Mouse (Mus musculus): Measurements from ENCODE around the gene Churc1. TPM values are rescaled to one million over a fixed set of nuclear protein-coding genes. Genes with fewer than 3 reads are reported as not detected.

Gene Churc1
- polyA plus RNA-seq, 1 experiment from 2014 or later, result 131 TPM

DNA sequence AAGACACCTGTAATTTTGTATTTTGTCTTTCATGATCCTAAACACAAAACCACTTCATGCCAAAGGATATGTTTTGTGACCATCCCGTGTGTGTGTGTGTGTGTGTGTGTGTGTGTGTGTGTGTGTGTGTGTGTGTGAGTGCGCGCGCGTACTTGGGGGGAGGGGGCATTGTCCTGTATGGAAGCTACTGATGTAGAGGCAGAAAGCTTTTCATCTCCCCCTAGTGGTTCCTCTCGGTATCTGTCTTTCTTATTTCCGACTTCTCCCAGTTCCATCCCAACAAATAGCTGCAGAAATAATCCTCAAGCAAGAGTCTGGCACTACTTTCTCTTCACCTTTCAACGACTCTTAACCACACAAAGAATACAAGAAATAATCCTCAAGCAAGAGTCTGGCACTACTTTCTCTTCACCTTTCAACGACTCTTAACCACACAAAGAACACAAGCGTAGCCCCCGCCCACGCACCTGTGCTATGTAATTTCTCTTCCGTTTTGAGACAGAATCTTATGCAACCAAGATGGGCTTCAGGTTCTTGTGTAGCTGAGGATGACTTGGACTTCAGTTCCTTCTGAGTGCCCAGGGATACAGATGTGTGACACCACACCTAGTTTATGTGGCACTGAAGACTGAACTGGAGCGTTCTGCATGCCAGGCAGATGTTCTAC lies 12.6 kb upstream of the Churc1 start:
- H3K9me3 ChIP-seq (replicated peaks; ENCODE audit: low read length), result no peaks in the 10 kb centered on the region
- no peaks in the 10 kb centered on the region for H3K4me1 ChIP-seq (replicated peaks; ENCODE audit: insufficient read depth, low read length)
- WGBS, result 50% methylated on average over 12 of the region's 14 CpGs
- no peak overlapping the region for H3K4me2 ChIP-seq (ENCODE audit: low read length)
- no peak for ATAC-seq (replicated peaks; ENCODE audit: low FRiP score, low read depth)
- no peaks in the 10 kb centered on the region for H3K27me3 ChIP-seq (ENCODE audit: insufficient read depth, low read length)
- no peaks in the 10 kb centered on the region for H3K36me3 ChIP-seq (ENCODE audit: insufficient read depth, low read length)
- no peak overlapping the region for H3K27ac ChIP-seq
- TF ChIP-seq CTCF (IDR thresholded peaks at IDR 0.05; ENCODE audit: low read depth), result peak; percentile 69
- H3K4me3 ChIP-seq (replicated peaks; ENCODE audit: low read depth, low read length), result no peak overlapping the region
- H3K9ac ChIP-seq (ENCODE audit: low read depth, low read length), result no peak overlapping the region
- peak; percentile 71 for DNase-seq (ENCODE audit: low spot score)

GRCm38 (mm10) chr12:76765901-76766630 lies 728 bp downstream of the Churc1 start:
- H3K36me3 ChIP-seq (ENCODE audit: insufficient read depth, low read length), result no peaks in the 10 kb centered on the region
- peak; percentile 42; the same call in 1 of the 2 replicates for ATAC-seq (replicated peaks; ENCODE audit: low FRiP score, low read depth)
- H3K27ac ChIP-seq, result peak overlapping the region; percentile 77; the same call in 1 of the 2 replicates
- no peaks in the 10 kb centered on the region for H3K9me3 ChIP-seq (replicated peaks; ENCODE audit: low read length)
- TF ChIP-seq CTCF (IDR thresholded peaks at IDR 0.05; ENCODE audit: low read depth), result no peak
- H3K4me3 ChIP-seq (replicated peaks; ENCODE audit: low read depth, low read length), result peak overlapping the region; percentile 69
- WGBS, result 30% methylated on average over 20 of the region's 20 CpGs
- peak overlapping the region; percentile 82 for H3K9ac ChIP-seq (ENCODE audit: low read depth, low read length)
- H3K4me1 ChIP-seq (replicated peaks; ENCODE audit: insufficient read depth, low read length), result no peaks in the 10 kb centered on the region
- no peak for DNase-seq (ENCODE audit: low spot score)
- no peaks in the 10 kb centered on the region for H3K27me3 ChIP-seq (ENCODE audit: insufficient read depth, low read length)
- peak overlapping the region; percentile 66 for H3K4me2 ChIP-seq (ENCODE audit: low read length)

DNA sequence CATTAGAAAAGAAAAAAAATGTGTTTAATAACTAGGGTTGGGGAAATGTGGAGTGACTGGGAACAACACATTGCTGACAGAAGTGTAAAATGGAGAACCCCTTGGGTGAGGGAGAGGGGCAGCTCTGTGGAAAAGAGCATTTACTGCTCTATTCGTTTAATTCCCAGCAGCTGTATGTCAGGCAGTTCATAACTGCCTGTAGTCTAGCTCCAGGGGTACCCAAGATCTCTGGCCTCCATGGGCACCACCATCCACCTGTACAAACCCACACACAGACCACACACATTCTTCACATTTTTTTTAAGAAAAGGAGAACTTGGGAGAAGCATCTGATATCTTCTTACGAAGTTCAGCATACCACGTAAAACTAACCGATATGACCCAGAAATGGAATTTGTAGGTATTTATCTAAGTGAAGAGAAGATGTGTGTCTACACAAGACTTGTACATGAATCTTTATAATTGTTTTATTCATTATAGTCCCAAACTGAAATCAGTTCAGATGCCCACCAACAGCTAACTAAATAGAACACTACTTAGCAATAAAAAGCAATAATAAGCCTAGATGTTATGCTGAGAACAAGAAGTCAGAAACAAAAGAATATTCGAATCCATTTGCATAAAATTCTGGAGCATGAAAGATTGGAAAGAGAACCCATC lies 5.6 kb downstream of the Churc1 start:
- WGBS, result 86% methylated on average over 5 of the region's 5 CpGs
- Histone ChIP-seq H3K4me3 (replicated peaks; ENCODE audit: low read depth, low read length) (no peak overlapping the region), H3K27me3 (ENCODE audit: insufficient read depth, low read length) (no peaks in the 10 kb centered on the region), H3K36me3 (ENCODE audit: insufficient read depth, low read length) (no peaks in the 10 kb centered on the region), H3K4me1 (replicated peaks; ENCODE audit: insufficient read depth, low read length) (no peaks in the 10 kb centered on the region), H3K4me2 (ENCODE audit: low read length) (no peak overlapping the region), H3K9me3 (replicated peaks; ENCODE audit: low read length) (no peaks in the 10 kb centered on the region), H3K9ac (ENCODE audit: low read depth, low read length) (no peak overlapping the region), H3K27ac (no peak overlapping the region)
- DNase-seq (ENCODE audit: low spot score) (no peak), ATAC-seq (replicated peaks; ENCODE audit: low FRiP score, low read depth) (no peak)
- no peak for TF ChIP-seq CTCF (IDR thresholded peaks at IDR 0.05; ENCODE audit: low read depth)

GRCm38 (mm10) chr12:76771540-76771939 lies 6.2 kb downstream of the Churc1 start:
- Histone ChIP-seq H3K4me2 (ENCODE audit: low read length) (no peak overlapping the region), H3K4me3 (replicated peaks; ENCODE audit: low read depth, low read length) (no peak overlapping the region), H3K27me3 (ENCODE audit: insufficient read depth, low read length) (no peaks in the 10 kb centered on the region), H3K9ac (ENCODE audit: low read depth, low read length) (no peak overlapping the region), H3K36me3 (ENCODE audit: insufficient read depth, low read length) (no peaks in the 10 kb centered on the region), H3K9me3 (replicated peaks; ENCODE audit: low read length) (no peaks in the 10 kb centered on the region), H3K4me1 (replicated peaks; ENCODE audit: insufficient read depth, low read length) (no peaks in the 10 kb centered on the region), H3K27ac (no peak overlapping the region)
- 86% methylated on average over 5 of the region's 5 CpGs for WGBS
- no peak for TF ChIP-seq CTCF (IDR thresholded peaks at IDR 0.05; ENCODE audit: low read depth)
- ATAC-seq (replicated peaks; ENCODE audit: low FRiP score, low read depth) (no peak), DNase-seq (ENCODE audit: low spot score) (no peak)

DNA sequence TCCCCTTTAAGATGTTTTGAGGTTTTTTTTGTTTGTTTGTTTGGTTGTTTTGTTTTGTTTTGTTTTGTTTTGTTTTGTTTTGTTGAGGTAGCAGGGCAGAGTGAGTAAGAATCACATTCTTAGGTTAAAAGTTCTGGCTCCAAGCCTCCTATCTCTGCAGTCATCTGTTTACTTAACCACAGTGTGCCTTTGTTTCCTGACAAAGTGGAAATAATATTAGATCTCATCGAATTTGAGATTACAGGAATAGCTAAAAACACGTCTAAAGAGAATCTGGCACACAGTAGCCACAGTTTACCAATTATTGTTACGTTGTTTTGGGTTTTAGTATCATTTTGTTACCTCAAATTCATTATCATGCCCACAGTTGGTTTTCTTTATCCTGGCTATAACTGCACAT lies 9.3 kb downstream of the Churc1 start:
- no peaks in the 10 kb centered on the region for H3K36me3 ChIP-seq (ENCODE audit: insufficient read depth, low read length)
- H3K4me1 ChIP-seq (replicated peaks; ENCODE audit: insufficient read depth, low read length), result no peaks in the 10 kb centered on the region
- H3K4me2 ChIP-seq (ENCODE audit: low read length), result no peak overlapping the region
- H3K27me3 ChIP-seq (ENCODE audit: insufficient read depth, low read length), result no peaks in the 10 kb centered on the region
- DNase-seq (ENCODE audit: low spot score) (no peak), ATAC-seq (replicated peaks; ENCODE audit: low FRiP score, low read depth) (no peak)
- H3K4me3 ChIP-seq (replicated peaks; ENCODE audit: low read depth, low read length), result no peak overlapping the region
- no peak overlapping the region for H3K27ac ChIP-seq
- no peak overlapping the region for H3K9ac ChIP-seq (ENCODE audit: low read depth, low read length)
- no peaks in the 10 kb centered on the region for H3K9me3 ChIP-seq (replicated peaks; ENCODE audit: low read length)
- 71% methylated on average over 3 of the region's 3 CpGs for WGBS
- no peak for TF ChIP-seq CTCF (IDR thresholded peaks at IDR 0.05; ENCODE audit: low read depth)

DNA sequence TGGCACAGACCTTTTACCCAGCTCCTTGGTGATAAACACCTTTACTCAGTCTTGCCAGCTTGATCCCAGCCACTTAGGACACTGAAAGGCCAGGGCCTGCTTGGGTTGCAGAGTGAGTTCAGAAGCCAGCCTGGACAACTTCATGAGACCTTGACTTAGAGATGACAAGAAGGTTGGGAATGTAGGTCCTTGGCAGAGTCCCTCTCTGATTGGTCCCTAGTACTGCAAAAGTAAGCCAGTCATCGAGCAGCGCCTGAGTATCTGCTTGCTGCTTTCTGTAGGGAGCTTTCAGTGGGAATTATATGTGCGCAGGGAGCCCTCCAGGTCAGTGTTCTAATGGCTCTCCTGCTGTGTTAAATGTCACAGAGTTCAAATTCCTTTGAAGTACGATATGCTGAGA lies 9.8 kb downstream of the Churc1 start:
- no peak for ATAC-seq (replicated peaks; ENCODE audit: low FRiP score, low read depth)
- Histone ChIP-seq H3K27ac (no peak overlapping the region), H3K36me3 (ENCODE audit: insufficient read depth, low read length) (no peaks in the 10 kb centered on the region), H3K9ac (ENCODE audit: low read depth, low read length) (no peak overlapping the region), H3K4me3 (replicated peaks; ENCODE audit: low read depth, low read length) (no peak overlapping the region), H3K27me3 (ENCODE audit: insufficient read depth, low read length) (no peaks in the 10 kb centered on the region), H3K4me2 (ENCODE audit: low read length) (no peak overlapping the region), H3K9me3 (replicated peaks; ENCODE audit: low read length) (no peaks in the 10 kb centered on the region), H3K4me1 (replicated peaks; ENCODE audit: insufficient read depth, low read length) (no peaks in the 10 kb centered on the region)
- no peak for DNase-seq (ENCODE audit: low spot score)
- TF ChIP-seq CTCF (IDR thresholded peaks at IDR 0.05; ENCODE audit: low read depth), result no peak
- whole genome bisulfite sequencing, result 58% methylated on average over 4 of the region's 4 CpGs

All from kidney, postnatal 0 days (tissue).